Mouse (Mus musculus) kidney, postnatal 25 days (tissue): ENCODE results near the gene Bub1b.

ENCODE experiments used
- DNase-seq, 2 experiments: peaks; one replicate each; pipeline ENCODE4 v3.0.0; 2021; ENCODE audit warnings: mixed read lengths in 2 of 2

Bub1b gene

DNA sequence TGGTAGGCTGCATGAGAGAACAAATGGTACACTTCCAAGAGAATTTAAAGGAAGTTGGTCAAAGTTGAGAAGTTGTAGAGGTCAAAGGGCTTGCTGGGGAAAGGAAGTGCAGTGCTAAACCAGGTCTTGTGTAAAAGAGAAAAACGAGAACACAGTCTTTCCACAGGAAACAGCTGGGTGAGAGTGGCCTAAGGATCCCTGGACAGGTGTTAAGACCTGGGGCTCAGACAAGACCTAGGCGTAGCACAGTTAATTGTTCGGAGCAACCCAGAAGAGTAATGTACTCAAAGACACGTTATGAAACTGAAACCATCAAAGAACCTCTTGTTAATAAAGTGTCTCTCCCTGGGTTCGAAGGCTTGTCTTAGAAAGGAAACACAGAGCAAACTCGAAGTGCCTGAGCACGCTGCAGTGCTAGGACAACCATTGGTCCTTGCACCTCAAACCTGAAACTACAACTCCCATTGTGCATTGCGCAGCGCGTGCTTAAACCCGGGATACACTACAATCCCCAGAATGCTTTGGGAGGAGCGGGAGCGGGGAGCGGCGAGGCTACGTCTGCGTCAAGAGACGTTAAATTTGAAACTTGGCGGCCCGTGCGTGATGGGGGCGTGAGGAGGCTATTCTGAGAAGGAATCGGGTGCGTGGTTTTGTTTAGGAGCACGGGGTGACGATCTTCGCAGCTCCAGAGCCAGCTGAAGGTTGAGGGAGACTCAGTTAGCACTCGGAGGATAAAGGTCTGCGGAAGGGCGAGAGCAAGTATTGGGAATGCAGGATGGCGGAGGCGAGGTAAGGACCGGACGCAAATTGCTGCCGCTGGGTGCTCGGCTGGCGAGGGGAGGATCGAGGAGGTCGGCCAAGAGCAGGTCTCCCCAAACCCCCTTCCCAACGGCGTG is at the start of gene Bub1b:
Bub1b (plus strand) TSS at position 539 of the 896 bp plus-strand sequence.
- peak; percentile 94 for DNase-seq

DNA sequence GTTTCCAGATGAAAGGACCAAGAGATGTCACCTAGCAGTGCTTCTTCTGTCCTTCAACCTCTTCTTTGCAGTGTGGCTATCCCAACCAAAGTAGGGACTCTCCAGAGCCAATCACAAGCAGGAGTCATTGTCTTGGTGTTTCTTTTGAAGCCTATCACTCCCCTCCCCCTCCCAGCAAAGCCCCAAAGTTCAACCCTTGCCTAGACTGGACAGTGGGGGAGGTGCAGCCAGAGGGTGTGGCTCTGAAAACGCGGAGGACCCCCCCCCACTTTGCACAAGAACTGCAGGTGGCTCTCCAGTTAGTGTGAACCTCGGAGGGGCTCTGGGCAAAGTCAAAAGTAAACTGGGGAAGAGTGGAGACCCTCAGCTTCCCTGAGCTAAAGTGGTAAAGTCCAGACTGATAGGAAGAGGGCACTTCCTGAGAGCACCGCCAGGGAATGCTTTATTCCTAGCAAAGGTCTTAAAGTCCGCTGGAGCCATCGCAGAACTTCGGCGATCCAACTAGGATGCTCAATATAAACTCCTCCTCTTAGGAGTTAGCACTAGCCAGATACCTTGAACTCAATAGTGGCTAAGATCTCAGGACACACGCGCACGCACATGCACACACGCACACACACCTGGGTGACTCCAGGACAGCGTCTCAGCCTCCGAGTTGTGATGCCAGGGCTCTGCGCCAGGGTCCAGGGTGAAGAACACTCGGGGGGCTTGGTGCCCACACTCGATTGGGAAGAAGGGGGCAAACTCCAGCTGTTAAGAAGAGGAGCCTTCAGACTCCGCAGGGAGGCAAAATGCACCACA is 49.4 kb upstream of the Bub1b start:
- peak; percentile 33 to 59 for DNase-seq

DNA sequence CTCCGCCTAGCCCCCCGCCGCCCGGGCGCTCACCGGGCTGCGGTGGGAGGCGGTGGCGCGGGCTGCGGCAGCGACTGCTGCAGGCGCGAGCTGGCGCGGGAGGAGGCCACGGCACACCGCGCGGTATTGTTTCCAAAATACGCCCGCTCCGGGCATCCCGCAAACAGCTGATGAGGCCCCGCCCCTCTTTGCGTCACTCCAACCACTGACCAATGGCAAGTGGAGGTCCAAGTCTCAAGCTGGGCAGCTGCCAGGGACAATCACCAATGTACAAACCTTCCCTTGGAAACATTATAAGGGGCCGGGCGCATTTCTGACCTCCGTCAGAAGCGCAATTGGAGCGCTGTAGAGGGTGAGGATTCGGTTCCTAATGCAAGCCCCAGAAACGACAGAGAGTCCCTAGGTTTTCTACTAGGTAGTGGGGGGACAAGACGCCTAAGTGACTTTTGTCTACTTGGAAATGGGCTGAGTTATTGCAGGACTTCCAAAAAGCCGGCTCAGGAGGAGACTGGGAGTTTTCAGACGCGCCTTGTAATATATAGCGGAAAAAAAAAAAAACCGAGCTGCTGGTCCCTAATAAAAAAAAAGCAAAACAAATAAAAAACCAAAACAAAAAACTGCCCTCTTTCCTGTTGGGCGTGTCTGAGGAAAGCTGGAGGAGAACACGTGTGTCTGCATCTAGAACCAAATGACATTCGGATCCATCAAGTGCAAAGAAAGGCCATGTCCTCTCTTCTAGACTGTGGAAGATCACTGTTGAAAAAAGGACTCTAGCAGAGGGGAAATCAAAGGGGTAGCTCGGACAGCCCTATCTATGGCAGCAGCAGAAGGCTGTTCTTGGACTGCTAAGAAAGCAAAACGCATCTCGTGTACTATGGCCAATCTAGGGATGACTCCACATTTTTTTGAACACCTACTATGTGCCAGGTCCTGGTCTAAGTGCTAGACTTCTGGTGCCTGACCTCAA is 48.2 kb upstream of the Bub1b start, which contains the start of gene Bmf:
Bmf (minus strand) TSS at position 181 of the 967 bp plus-strand sequence.
- DNase-seq = peak; percentile 100

DNA sequence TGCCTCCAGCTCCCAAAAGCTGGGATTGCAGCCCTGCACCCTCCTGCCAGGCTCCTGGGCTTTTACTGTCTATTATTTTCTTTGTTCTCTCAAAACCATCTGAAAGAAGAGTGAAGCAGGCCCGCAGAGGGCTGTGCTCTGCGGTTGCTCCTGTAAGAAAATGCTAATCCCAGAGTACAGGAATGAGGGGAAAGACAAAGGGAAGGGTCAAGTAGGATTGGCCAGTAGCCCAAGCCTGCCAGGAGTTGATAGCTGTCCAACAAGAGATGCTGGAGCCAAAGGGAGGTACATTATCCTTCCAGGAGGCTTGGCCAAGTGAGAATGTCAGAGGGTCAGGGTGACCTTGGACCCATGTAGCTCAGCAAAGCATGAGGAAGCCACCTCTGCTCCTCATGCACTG is 46.4 kb upstream of the Bub1b start:
- peak; percentile 53 to 66 for DNase-seq

DNA sequence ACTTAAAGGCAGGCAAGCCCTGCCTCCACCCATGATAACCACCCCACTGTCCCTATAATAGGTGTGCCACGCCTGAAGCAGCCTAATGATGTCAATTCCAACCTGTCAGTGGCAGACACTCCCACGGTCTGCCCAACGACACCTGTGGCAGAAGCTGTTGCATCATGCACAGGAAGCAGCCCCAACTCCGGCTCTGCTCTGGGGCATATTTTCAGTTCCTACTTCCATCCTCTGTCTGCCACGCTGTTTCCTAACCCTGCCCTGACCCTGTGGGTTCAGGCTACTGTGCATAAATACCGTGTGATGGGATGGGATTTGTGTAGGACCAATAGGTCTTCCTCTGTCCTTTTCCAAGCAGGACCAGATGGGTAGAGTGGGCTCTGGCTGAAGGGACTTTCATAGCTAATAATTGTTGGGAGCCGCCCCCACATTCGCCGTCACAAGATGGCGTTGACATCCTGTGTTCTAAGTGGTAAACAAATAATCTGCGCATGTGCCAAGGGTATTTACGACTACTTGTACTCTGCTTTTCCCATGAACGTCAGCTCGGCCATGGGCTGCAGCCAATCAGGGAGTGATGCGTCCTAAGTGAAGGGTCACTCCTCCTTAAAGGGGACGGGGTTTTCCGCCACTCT is 43.5 kb upstream of the Bub1b start:
- DNase-seq = peak; percentile 49 to 67

DNA sequence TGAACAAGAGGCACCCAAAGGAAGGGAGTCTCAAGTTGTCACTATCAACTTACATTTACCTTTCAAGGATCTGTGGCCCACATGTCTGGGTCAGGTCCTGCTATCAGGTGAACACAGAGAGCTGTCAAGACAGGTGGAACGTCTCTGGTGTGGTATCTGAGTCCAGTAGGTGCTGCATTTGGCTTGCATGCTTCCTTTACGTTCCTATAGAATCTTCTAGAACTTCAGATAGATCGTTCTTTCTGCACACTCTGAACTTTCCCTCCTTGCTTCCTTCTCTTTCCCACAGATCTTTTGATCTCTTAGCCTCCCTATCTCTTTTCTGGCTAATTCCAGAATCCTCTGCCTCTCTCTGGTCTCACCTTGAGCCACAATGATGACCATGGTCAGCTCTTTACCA is 39.6 kb upstream of the Bub1b start:
- DNase-seq = no peak

DNA sequence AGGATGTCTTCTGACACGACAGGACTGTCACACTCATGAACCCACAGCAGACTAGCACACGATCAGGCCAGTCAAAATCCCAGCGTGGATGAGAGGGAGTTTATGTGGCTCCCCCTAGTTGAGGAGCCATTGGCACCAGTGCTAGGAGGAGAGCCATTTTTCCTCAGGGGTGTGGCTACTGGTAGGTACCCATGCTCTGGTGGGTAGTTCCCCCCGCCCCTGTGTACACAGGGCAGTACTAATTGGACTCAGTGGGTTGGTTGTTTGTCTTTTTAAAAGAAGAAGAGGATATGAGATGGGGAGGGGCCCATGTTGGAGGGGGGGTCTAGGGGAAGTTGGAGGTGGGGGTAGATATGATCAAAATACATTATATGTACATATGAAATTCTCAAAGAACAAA is 36.0 kb upstream of the Bub1b start:
- DNase-seq = no peak

DNA sequence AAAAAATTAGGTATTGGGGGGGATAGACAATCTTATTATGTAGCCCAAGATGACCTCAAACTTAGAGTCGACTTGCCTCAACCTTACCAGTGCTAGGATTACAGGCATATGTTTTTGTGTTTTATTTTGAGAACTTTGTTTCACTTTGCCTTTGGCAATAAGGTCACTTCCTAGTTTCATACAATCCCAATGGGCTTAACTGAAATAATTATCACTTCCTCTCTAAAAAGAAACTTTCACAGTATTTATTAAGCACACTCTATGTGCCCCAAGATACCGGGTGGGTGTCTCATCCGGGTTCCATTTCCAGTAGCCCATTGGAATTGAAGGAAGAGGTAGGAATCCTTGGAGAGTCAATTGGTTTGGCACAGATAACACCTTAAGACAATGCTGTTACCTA is 35.6 kb upstream of the Bub1b start:
- DNase-seq = no peak

DNA sequence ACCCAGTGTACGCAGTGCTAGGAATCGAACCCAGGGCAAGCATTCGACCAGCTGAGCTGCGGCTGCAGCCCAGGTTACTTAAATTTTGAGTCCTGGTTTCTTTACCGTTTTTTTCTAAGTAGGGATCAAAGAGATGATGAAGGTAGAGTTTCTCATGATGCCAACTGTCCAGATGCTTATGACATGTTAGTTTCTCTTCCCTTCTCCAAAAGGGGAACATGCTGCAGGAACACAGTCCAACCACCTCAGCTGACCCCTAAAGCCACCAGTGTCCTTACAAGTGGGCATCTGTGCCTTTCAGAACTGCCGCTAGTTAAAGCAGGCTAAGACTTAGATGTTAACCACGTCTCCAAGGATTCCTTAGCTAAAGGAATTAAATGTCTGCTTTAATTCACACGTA is 30.8 kb upstream of the Bub1b start:
- DNase-seq = no peak

DNA sequence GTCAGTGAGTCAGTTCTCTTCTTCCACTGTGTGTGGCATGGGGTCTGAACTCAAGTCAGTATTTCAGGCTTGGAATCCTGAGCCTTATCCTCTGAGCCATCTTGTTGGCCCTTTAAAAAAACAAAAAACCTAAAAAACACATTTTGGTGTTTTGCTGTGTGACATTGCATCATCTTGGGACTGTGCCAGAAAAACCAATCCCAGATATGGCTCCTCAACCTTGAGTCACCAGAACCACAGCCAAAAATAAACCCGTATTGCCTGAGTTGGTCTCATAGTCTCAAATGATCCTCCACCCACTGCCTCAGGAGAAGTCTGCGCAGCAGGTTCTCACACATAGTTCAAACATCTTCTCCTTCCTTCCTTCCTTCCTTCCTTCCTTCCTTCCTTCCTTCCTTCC is 27.1 kb upstream of the Bub1b start:
- no peak for DNase-seq

DNA sequence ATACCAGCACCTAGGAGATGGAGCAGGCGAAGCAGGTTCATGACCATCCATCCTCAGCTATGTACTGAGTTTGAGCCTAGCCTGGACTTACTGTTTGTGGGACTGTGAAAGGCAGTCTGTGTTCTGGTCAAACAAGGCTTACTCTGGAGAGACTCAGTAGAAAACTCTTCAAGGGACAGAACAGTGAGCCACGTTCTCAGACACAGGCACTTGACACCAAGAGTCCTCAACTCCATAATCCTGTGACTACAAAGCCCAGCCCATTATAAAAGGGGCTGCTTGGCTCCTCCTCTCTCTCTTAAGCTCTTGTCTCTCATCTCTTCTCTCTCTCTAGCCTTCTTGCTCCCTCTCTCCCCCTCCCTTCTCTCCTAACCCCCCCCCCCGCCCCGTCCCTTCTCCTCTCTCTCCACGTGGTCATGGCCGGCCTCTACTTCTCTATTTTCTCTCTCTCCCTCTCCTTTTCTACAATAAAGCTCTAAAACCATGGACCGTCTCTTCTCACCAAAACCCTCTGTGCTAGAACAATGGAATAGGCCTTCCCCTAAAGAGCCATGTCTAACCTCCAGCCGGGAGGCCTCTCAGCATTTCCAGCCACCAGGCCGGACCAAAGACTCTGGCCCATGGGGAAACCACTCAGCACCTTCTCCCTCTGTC is 25.7 kb upstream of the Bub1b start:
- no peak for DNase-seq

DNA sequence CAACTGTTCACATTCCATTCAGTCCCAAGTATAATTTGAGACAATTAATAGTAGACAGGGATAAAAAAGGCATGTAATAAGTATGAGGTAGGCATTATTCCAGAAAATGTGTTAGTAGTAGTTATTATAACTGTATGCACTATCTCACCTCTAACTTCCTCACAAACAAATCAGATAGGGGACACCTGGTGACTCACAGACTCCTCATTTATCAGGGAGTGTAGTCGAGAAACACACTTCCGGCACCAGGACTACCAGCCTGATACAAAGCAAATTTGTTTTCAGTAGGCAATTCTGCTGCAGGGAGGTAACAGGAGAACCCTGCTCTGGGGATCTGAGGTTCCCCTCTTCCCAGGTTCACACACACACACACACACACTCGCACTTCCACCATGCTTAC is 24.9 kb upstream of the Bub1b start:
- DNase-seq = no peak

DNA sequence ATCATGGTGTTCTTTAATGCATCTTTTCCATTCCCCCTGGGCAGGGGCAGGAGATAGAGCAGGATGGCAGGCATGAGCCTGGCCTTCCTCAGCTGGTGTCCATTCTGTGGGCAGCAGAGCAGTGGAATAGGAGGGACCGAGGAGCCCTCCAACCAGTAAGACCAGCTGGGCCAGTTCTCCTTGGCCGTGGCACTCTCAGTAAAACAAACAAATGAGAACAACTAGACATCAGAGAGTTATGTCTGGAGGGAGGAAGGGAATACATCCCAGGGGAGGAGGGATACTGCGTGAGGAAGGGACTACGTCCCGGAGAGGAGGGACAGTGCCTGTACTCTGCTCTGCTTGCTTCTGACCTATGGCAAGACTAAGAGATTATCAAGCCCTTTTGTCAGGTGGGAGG is 12.0 kb upstream of the Bub1b start:
- DNase-seq = peak in 1 of 2 experiments; percentile 42

DNA sequence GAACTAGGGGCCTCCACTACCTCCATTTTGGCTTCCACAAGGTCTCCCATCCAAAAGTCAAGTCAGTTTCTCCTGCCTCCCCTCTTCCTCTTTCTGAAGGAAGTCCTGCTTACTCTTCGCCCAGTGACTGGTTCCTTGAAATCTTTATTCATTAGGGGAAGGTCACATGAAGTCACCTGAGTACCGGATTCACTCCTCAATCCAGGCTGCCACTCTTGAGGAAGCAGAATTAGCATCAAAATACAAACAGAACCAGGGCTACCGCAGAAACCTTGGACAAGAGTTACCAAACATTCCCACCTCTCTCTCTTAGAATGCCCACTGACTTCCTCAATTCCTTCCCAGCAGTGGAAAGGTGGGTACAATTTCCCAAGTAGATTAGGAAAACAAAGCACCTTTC is 10.3 kb upstream of the Bub1b start:
- no peak for DNase-seq

DNA sequence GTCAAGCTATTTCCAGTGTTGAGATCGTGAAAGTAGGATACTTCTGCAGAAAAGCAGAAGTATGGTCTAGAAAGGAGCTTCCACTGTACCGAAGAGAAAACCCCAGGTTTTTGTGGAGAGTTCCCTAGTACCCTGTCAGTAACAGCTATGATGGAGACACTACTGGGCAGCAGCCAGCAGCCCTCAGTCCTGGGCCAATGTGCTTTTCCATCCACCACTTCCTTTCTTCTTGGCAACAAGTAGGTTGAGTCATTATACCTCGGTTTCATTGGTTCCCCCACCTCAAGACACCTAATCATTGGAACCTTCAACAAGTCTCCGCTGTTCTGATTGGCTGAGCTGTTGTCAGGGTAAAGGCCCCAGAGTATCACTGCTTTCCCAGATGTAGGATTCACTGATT is 6.9 kb upstream of the Bub1b start:
- DNase-seq = no peak

DNA sequence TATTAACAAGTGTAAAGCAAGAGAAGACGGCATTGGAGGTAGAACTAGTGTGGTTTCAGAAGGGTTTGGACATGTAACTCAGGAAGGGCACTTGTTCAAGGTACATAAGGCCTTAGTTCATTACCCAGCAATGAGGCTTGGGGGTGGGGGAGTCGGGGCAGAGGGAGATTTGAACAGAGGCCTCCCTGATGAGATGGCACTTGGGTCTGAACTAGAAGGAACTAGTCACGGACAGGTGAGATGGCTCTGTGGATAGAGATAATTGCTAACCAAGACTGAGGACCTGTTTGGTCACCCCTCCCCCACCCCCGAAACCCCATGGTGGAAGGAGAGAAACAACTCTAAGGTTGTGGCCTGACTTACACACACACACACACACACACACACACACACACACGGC is 1.1 kb downstream of the Bub1b start:
- DNase-seq = no peak

DNA sequence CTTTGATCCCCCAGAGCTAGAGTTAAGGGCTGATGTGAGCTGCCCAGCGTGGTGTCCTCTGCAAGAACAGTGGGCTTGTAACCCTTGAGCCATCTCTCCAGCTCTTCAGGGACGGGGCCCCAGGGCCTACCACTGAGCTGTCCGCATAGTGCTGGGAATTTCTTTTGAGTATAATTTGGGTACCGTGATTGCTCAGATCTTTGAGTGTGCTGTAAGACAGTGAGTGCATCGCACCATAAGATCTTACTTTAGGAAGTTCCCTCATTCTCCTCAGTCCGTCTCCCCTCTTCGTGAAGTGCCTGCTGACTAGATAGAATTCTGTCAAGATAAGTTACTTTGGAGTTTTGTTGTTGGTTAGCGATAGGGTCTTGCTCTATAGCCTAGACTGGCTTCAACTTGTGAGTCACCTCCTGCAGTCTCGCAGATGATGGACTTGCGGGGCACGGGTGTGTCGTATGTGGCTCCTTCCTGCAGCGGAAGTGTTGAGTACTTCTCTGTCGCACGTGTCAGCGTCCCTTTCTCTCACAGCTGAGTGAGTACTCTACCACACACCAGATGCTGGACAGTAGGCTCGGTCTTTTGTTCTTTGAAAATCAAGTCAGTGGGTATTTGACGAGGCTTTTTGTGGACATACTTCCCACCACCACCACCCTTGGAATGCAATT is 3.7 kb downstream of the Bub1b start:
- no peak for DNase-seq

DNA sequence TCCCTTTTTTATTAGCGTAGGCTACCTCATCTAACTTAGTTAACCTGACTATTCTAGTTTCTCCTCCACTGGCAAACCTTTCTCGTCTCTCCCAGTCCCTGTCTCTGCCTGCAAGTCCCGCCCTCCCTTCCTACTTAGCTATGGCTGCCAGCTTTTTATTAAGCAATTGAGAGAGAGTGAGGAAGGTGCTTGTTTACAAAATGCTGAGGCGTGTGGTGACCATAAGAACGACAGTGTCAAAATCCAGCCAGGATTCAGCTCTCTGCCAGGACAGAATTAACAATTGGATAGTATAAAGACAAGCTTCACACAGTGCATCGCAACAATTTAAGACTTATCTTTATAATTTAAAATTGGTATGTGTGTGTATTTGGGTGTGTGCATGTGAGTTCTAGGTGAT is 6.1 kb downstream of the Bub1b start:
- DNase-seq = no peak

DNA sequence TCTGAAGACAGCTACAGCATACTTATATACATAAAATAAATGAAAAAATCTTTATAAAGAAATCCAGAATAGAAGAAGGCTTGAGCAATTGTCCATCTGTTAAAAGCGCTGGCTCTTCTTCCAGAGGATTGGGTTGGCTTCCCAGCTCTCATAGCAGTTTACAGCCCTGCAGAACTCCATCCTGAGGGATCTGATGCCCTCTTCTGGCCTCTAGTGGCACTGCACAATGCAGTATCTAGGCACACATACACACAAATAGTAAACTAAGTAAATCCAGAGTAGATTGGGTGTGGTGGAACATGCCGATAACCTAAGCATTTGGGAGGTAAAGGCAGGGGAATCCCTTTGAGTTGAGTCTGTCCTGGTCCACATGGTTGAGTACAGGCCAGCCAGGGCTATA is 8.0 kb downstream of the Bub1b start:
- peak in 1 of 2 experiments; percentile 71 for DNase-seq

DNA sequence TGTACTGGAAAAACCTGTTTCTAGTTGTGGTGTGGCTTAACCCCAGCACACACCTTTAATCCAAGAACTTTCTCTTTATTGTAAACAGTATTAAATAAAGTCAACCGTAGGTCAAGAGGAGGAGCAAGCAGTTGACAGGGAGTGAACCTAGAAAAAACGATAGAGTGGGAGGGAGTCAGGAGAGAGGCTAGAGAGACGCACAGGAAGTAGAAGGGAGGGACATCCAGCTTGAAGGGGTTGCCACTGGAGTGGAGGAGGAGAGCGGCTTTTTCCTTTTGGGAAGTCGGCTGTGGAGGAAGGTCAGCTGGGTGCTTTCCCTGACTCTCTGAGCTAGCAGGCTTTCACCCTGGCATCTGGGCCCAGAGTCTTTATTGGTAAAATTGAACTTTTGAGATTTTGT is 9.0 kb downstream of the Bub1b start:
- peak in 1 of 2 experiments; percentile 11 for DNase-seq

DNA sequence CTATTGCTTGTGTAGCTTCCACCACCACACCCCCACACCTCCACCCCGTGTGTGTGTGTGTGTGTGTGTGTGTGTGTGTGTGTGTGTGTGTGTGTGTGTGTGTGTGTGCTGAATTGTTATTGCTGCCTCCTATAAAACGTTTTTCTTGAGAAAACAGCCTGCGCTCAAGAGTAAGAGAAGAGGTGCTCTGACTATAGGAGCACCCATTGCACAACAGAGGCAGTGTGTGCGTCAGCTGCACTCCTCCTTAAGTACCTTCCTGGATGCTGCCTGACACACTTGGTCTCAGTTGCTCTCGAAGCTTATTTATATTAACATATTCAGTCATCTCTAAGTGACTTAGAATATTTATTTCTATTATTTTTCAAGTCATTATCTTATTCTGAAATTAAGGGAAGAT is 20.0 kb downstream of the Bub1b start:
- no peak for DNase-seq
